Mouse (Mus musculus) ES-Bruce4 (cell line): ENCODE results near the gene Slc35g1. TPM values are rescaled to one million over a fixed set of nuclear protein-coding genes. Genes with fewer than 3 reads are reported as not detected.

Source experiments
- H3K27ac ChIP-seq: 2 replicates; pipeline ENCODE4 v1.5.1; 2012; ENCODE audit warnings: low read length, inconsistent platforms; ENCODE audit not compliant: insufficient read depth
- H3K27me3 ChIP-seq: 2 replicates; pipeline ENCODE4 v1.6.1; 2012; ENCODE audit warnings: mild to moderate bottlenecking, low read length, inconsistent platforms; ENCODE audit not compliant: control insufficient read depth, poor library complexity, insufficient read depth, severe bottlenecking
- H3K36me3 ChIP-seq: 2 replicates; pipeline ENCODE4 v1.6.1; 2012; ENCODE audit warnings: inconsistent platforms, mild to moderate bottlenecking, low read length, moderate library complexity; ENCODE audit not compliant: control insufficient read depth, poor library complexity, insufficient read depth, severe bottlenecking
- H3K4me1 ChIP-seq: one replicate; pipeline ENCODE4 v1.8.1; 2011; ENCODE audit warnings: low read length; ENCODE audit not compliant: control insufficient read depth, insufficient read depth
- H3K4me3 ChIP-seq: 2 replicates; pipeline ENCODE4 v1.5.1; 2011; ENCODE audit warnings: low read depth, mild to moderate bottlenecking, low read length
- H3K9ac ChIP-seq: 2 replicates; pipeline ENCODE4 v1.6.1; 2012; ENCODE audit warnings: low read depth, mild to moderate bottlenecking, inconsistent platforms; ENCODE audit not compliant: poor library complexity, severe bottlenecking
- H3K9me3 ChIP-seq: replicated peaks from 2 replicates; pipeline ENCODE4 v1.6.1; 2012; ENCODE audit warnings: mild to moderate bottlenecking, low read length, inconsistent platforms; ENCODE audit not compliant: control insufficient read depth, poor library complexity, insufficient read depth, severe bottlenecking
- CTCF ChIP-seq: IDR thresholded peaks from one replicate; pipeline ENCODE4 v1.8.1; 2011; ENCODE audit warnings: low read depth, low read length
- EP300 ChIP-seq: IDR thresholded peaks from 2 replicates; pipeline ENCODE4 v1.6.1; 2011; ENCODE audit warnings: low read depth, low read length; ENCODE audit not compliant: insufficient read depth
- POLR2A ChIP-seq: IDR thresholded peaks from one replicate; pipeline ENCODE4 v1.8.1; 2011; ENCODE audit warnings: low read length; ENCODE audit not compliant: insufficient read depth
- polyA plus RNA-seq: library from polyadenylated mRNA; stranded (reverse); fragments of >200 nt; gene quantifications from 2 replicates; pipeline ENCODE4 v1.2.4, GENCODE M21; 2011; ENCODE audit warnings: low read depth; ENCODE audit not compliant: missing spikeins, insufficient read depth, insufficient read length

The Slc35g1 gene
- polyA plus RNA-seq, 1 experiment: 20.3 TPM

GRCm38 (mm10) chr19:38352495-38353130, 43.2 kb upstream of the Slc35g1 start:
- Histone ChIP-seq H3K36me3 (no peaks in the 10 kb centered on the region), H3K9me3 (peaks cover 3% of the 10 kb centered on the region; the same call in 1 of the 2 replicates), H3K4me1 (no peaks in the 10 kb centered on the region), H3K9ac (no peak overlapping the region), H3K27ac (no peak overlapping the region), H3K4me3 (no peak overlapping the region), H3K27me3 (peaks cover 2% of the 10 kb centered on the region; the same call in 1 of the 2 replicates)
- TF ChIP-seq EP300 (no peak), POLR2A (no peak), CTCF (peak; percentile 2)

- no peaks in the 10 kb centered on the region for H3K4me1 ChIP-seq
- H3K27me3 ChIP-seq: peaks cover 2% of the 10 kb centered on the region; the same call in 1 of the 2 replicates
- H3K9me3 ChIP-seq: peaks cover 1% of the 10 kb centered on the region; the same call in 1 of the 2 replicates
- no peak overlapping the region for H3K9ac ChIP-seq
- TF ChIP-seq CTCF (no peak), POLR2A (no peak), EP300 (no peak)
- no peak overlapping the region for H3K4me3 ChIP-seq
- no peaks in the 10 kb centered on the region for H3K36me3 ChIP-seq
- H3K27ac ChIP-seq: no peak overlapping the region
Measured at GRCm38 (mm10) chr19:38354279-38354678, 41.5 kb upstream of the Slc35g1 start.

- no peak overlapping the region for H3K4me3 ChIP-seq
- H3K27me3 ChIP-seq: peaks cover 2% of the 10 kb centered on the region; the same call in 1 of the 2 replicates
- no peak overlapping the region for H3K9ac ChIP-seq
- H3K27ac ChIP-seq: no peak overlapping the region
- TF ChIP-seq CTCF (peak; percentile 53), EP300 (no peak), POLR2A (no peak)
- H3K9me3 ChIP-seq: no peaks in the 10 kb centered on the region; the same call in 1 of the 2 replicates
- no peaks in the 10 kb centered on the region for H3K36me3 ChIP-seq
- no peaks in the 10 kb centered on the region for H3K4me1 ChIP-seq
Measured at GRCm38 (mm10) chr19:38354819-38355360, 40.9 kb upstream of the Slc35g1 start.

GRCm38 (mm10) chr19:38356211-38356828, 39.5 kb upstream of the Slc35g1 start:
- no peak overlapping the region for H3K9ac ChIP-seq
- H3K4me3 ChIP-seq: no peak overlapping the region
- H3K36me3 ChIP-seq: no peaks in the 10 kb centered on the region
- no peaks in the 10 kb centered on the region for H3K4me1 ChIP-seq
- TF ChIP-seq EP300 (no peak), CTCF (no peak), POLR2A (no peak)
- no peaks in the 10 kb centered on the region for H3K27me3 ChIP-seq
- H3K27ac ChIP-seq: no peak overlapping the region
- H3K9me3 ChIP-seq: no peaks in the 10 kb centered on the region

- Histone ChIP-seq H3K27me3 (no peaks in the 10 kb centered on the region), H3K9ac (no peak overlapping the region), H3K36me3 (no peaks in the 10 kb centered on the region), H3K4me1 (no peaks in the 10 kb centered on the region), H3K9me3 (no peaks in the 10 kb centered on the region), H3K27ac (no peak overlapping the region), H3K4me3 (no peak overlapping the region)
- TF ChIP-seq EP300 (no peak), CTCF (no peak), POLR2A (no peak)
Measured at GRCm38 (mm10) chr19:38357956-38358623, 37.7 kb upstream of the Slc35g1 start.

- Histone ChIP-seq H3K4me1 (no peaks in the 10 kb centered on the region), H3K27ac (no peak overlapping the region), H3K4me3 (no peak overlapping the region), H3K27me3 (no peaks in the 10 kb centered on the region), H3K9ac (no peak overlapping the region), H3K9me3 (no peaks in the 10 kb centered on the region), H3K36me3 (no peaks in the 10 kb centered on the region)
- no peak for TF ChIP-seq POLR2A
- no peak for TF ChIP-seq EP300
- no peak for TF ChIP-seq CTCF
Measured at GRCm38 (mm10) chr19:38359287-38359686, 36.5 kb upstream of the Slc35g1 start.
